Mouse (Mus musculus): ENCODE data around the gene Lrrc75b. TPM values are rescaled to one million over a fixed set of nuclear protein-coding genes. Genes with fewer than 3 reads are reported as not detected.
A peak's percentile ranks its signal among the peaks of the same experiment; 100 is the strongest.

Gene Lrrc75b
- 1.9 and 2.7 TPM in 2 replicates for polyA plus RNA-seq (2015; fragmentation: Nextera tagmentation; extraction: Ambion mirVana)

DNA sequence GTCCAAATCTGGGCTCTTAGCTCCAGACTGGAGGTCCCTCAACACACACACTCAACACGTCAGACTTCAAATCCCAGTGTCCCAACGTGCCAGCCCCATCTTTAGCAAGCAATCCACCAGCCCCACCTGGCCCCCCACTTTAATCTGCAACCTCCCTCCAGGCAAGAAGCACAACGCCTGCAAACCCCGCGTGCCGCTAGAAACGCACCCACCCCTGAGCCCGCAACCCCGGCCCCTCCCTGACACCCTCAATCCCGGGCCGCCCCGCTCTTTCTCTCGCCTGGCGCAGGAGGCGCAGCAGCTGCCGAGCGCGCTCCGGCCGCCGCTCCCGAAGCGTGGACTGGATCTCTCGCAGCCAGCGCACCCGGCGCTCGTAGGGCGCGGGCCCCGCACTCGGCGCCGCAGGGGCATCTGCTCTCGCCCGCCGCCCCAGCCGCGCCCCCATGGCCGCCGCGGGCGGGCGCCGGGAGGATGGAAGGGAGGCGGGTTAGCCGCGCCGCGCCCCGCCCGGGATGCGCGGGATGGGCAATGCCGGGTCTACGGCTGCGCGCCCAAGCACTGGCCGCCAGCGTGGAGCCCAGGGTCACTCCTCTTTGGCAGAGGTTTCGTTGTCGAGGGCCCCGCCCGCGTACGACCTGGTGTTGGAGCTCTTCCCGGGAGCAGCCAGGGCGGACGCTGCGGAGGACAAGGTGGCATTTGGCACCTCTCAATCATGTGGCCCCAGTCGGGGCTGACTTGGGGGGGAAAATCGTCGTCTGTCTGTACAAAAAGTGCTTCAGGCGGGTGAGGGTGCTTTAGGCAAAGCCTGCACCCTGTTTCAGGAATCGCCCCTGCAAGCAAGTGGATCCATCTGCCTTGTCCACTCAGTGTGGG is at the start of gene Lrrc75b:
TSS of gene Lrrc75b (minus strand) at position 655 of the 873 bp plus-strand sequence.
- H3K27ac ChIP-seq (ENCODE audit: low read length), result no peak within 1 kb of the TSS
- H3K9ac ChIP-seq (ENCODE audit: low read depth, low read length), result peak within 1 kb of the TSS; percentile 72
- H3K4me2 ChIP-seq (ENCODE audit: low read depth, low read length), result peak within 1 kb of the TSS; percentile 99
- H3K36me3 ChIP-seq (ENCODE audit: control insufficient read depth, insufficient read depth, low read length), result no peaks in the 10 kb centered on the region
- H3K4me3 ChIP-seq (ENCODE audit: low read length), result peak within 1 kb of the TSS; percentile 68
- ATAC-seq, result peak; percentile 21
- WGBS, result 2% methylated on average over 71 of the region's 75 CpGs
- peaks cover 23% of the 10 kb centered on the region for H3K4me1 ChIP-seq (ENCODE audit: control insufficient read depth, insufficient read depth, low read length)
- no peaks in the 10 kb centered on the region for H3K9me3 ChIP-seq (ENCODE audit: control insufficient read depth, low read length)
- H3K27me3 ChIP-seq (replicated peaks; ENCODE audit: control insufficient read depth, insufficient read depth, low read length), result peaks cover 21% of the 10 kb centered on the region

DNA sequence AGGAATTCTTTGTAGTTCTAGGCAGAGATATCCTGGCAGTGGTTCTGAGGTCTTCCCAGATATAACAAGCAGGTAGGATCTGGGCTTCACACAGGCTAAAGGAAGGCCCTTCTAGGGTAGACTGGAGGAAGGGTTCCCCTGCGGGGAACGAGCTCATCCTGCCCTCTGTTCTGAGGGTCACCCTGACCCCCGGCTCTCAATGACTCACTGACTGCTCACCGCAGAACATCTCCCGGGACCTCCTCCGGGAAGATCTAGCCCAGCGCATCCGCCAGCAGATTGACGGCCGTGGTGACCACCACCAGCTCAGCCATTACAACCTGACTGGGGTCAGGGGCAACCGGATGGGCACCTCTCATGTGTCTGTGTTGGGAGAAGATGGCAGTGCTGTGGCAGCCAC is 48.8 kb upstream of the Lrrc75b start:
- Histone ChIP-seq H3K27ac (ENCODE audit: low read length) (no peak overlapping the region), H3K27me3 (replicated peaks; ENCODE audit: control insufficient read depth, insufficient read depth, low read length) (no peaks in the 10 kb centered on the region), H3K36me3 (ENCODE audit: control insufficient read depth, insufficient read depth, low read length) (no peaks in the 10 kb centered on the region), H3K4me3 (ENCODE audit: low read length) (no peak overlapping the region), H3K9me3 (ENCODE audit: control insufficient read depth, low read length) (no peaks in the 10 kb centered on the region), H3K4me1 (ENCODE audit: control insufficient read depth, insufficient read depth, low read length) (0 out of 2 replicates have a peak, but pooled peaks cover 4% of the 10 kb centered on the region), H3K4me2 (ENCODE audit: low read depth, low read length) (no peak overlapping the region), H3K9ac (ENCODE audit: low read depth, low read length) (no peak overlapping the region)
- WGBS, result 87% methylated on average over 11 of the region's 11 CpGs
- no peak for ATAC-seq

DNA sequence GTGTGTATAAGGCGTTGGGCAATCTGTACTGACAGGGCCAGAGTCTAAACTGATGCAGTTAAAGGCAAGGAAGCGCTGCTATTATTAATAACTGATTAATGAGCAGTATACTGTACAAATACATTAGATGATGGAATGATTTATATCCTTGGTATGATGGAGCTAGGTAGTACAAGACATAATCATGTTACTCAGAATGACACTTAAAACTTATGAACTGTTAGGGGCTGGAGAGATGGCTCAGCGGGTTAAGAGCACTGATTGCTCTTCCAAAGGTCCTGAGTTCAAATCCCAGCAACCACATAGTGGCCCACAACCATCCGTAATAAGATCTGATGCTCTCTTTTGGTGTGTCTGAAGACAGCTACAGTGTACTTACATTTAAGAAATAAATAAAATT is 47.1 kb upstream of the Lrrc75b start:
- no peak overlapping the region for H3K9ac ChIP-seq (ENCODE audit: low read depth, low read length)
- no peaks in the 10 kb centered on the region for H3K36me3 ChIP-seq (ENCODE audit: control insufficient read depth, insufficient read depth, low read length)
- no peak overlapping the region for H3K27ac ChIP-seq (ENCODE audit: low read length)
- no peaks in the 10 kb centered on the region for H3K9me3 ChIP-seq (ENCODE audit: control insufficient read depth, low read length)
- H3K4me1 ChIP-seq (ENCODE audit: control insufficient read depth, insufficient read depth, low read length), result 0 out of 2 replicates have a peak, but pooled peaks cover 4% of the 10 kb centered on the region
- WGBS, result 90% methylated on average over 4 of the region's 4 CpGs
- no peak overlapping the region for H3K4me3 ChIP-seq (ENCODE audit: low read length)
- no peak overlapping the region for H3K4me2 ChIP-seq (ENCODE audit: low read depth, low read length)
- no peak for ATAC-seq
- no peaks in the 10 kb centered on the region for H3K27me3 ChIP-seq (replicated peaks; ENCODE audit: control insufficient read depth, insufficient read depth, low read length)

DNA sequence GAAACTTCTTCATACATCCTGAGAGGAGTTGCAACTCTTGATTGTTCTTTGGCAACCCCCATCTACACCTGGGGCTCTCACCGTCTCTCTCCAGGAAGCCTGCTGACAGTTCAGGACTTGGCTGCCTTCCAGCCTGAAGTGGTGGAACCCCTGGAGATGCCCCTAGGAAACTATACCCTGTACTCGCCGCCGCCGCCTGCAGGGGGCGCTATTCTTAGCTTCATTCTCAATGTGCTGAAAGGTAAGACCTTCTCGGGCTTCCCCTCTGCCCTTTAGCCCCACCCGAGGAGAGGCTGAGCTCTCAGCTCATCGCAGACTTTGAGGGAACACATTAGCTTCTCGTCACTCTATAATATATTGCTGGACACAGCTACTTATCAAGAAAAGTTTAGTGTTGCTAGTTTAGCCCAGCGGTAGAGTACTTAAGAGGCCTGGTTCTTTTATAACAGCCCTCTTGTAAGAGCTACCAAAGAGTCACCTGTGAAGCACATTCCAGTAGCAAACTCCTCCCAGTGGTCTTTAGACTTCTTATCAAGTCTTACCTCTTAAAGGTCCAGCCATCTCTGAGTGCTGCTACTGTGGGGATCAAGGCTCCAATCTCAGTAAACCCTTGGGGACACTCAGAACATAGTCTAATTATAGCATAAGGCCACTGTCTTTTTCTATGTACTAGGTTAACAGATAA is 45.2 kb upstream of the Lrrc75b start:
- peak; percentile 74 for ATAC-seq
- WGBS, result 36% methylated on average over 11 of the region's 11 CpGs
- H3K9ac ChIP-seq (ENCODE audit: low read depth, low read length), result no peak overlapping the region

DNA sequence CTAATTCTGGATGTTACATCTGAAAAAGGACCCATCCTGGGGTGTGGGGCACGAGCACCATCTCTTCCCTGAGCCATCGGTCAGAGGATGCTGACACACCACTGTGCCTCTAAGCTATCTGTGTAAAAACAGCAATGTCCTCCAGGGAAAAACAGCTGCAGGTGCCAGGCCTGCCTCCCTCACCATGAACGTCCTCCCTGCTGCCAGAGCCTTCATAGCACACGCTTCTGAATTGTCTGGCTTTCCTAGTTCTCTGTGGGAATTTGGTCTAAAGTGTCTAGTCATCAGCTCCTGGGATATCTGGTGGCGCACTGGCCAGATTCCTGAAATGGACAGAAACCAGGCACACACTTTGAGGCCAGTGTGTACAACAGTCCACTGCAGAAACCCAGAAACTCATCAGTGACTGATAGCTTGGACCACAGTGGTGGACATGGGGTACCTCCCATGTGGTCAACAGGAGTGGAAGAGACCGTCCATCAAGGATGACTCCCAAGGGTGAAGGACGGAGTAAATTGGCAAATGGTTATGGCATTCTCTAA is 40.1 kb upstream of the Lrrc75b start:
- H3K4me2 ChIP-seq (ENCODE audit: low read depth, low read length), result no peak overlapping the region
- H3K27me3 ChIP-seq (replicated peaks; ENCODE audit: control insufficient read depth, insufficient read depth, low read length), result no peaks in the 10 kb centered on the region
- no peak for ATAC-seq
- H3K4me1 ChIP-seq (ENCODE audit: control insufficient read depth, insufficient read depth, low read length), result 0 out of 2 replicates have a peak, but pooled peaks cover 3% of the 10 kb centered on the region
- H3K4me3 ChIP-seq (ENCODE audit: low read length), result no peak overlapping the region
- H3K36me3 ChIP-seq (ENCODE audit: control insufficient read depth, insufficient read depth, low read length), result no peaks in the 10 kb centered on the region
- WGBS, result 76% methylated on average over 7 of the region's 7 CpGs
- peaks cover 2% of the 10 kb centered on the region; the same call in 1 of the 2 replicates for H3K9me3 ChIP-seq (ENCODE audit: control insufficient read depth, low read length)
- H3K27ac ChIP-seq (ENCODE audit: low read length), result no peak overlapping the region
- no peak overlapping the region for H3K9ac ChIP-seq (ENCODE audit: low read depth, low read length)

More for the DNA sequence above, 45.2 kb upstream of the Lrrc75b start:
- Histone ChIP-seq H3K27ac (ENCODE audit: low read length) (no peak overlapping the region), H3K36me3 (ENCODE audit: control insufficient read depth, insufficient read depth, low read length) (no peaks in the 10 kb centered on the region), H3K4me1 (ENCODE audit: control insufficient read depth, insufficient read depth, low read length) (0 out of 2 replicates have a peak, but pooled peaks cover 4% of the 10 kb centered on the region), H3K4me2 (ENCODE audit: low read depth, low read length) (no peak overlapping the region), H3K27me3 (replicated peaks; ENCODE audit: control insufficient read depth, insufficient read depth, low read length) (no peaks in the 10 kb centered on the region), H3K9me3 (ENCODE audit: control insufficient read depth, low read length) (no peaks in the 10 kb centered on the region), H3K4me3 (ENCODE audit: low read length) (no peak overlapping the region)

DNA sequence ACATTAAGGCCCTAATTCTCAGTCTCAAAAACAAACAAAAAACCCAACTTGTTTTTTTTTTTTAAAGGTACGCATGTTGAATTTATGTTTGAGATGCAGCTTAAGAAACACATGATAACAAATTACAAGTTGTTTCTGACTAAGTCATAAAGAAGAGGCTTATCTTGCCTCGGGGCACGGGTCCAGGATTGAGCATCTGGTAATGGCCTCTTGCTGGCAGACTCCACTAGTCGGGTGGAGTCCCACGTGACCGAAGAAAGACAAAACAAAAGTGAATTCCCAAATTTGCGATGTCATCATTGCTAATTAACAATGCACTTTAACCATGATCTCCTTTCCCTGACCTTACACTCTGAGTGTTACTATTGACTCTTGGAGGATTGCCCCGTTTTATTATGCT is 35.9 kb upstream of the Lrrc75b start:
- Histone ChIP-seq H3K27me3 (replicated peaks; ENCODE audit: control insufficient read depth, insufficient read depth, low read length) (no peaks in the 10 kb centered on the region), H3K9me3 (ENCODE audit: control insufficient read depth, low read length) (peaks cover 2% of the 10 kb centered on the region; the same call in 1 of the 2 replicates), H3K9ac (ENCODE audit: low read depth, low read length) (no peak overlapping the region), H3K4me1 (ENCODE audit: control insufficient read depth, insufficient read depth, low read length) (peaks cover 9% of the 10 kb centered on the region), H3K27ac (ENCODE audit: low read length) (no peak overlapping the region), H3K4me2 (ENCODE audit: low read depth, low read length) (no peak overlapping the region), H3K4me3 (ENCODE audit: low read length) (no peak overlapping the region), H3K36me3 (ENCODE audit: control insufficient read depth, insufficient read depth, low read length) (no peaks in the 10 kb centered on the region)
- ATAC-seq, result no peak
- 67% methylated on average over 8 of the region's 8 CpGs for WGBS

DNA sequence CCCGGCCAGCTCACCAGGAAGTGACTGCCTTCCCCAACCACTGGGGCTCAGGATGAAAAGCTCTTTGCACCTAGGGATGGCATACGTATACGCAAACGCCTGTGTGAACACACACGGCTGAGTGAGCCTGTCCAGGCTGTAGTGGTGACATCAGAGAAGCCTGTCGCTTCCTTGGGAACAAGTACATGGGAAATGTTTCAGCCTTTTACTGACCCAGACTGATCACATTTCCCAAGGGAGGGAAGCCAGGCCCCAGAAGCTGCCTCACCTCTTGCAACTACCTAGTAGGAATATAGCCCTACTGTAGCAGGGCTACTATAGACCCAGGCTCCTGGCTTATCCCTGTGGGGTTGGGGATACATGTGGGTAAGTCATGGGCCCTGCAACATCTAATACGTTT is 32.5 kb upstream of the Lrrc75b start:
- Histone ChIP-seq H3K9me3 (ENCODE audit: control insufficient read depth, low read length) (peaks cover 2% of the 10 kb centered on the region; the same call in 1 of the 2 replicates), H3K36me3 (ENCODE audit: control insufficient read depth, insufficient read depth, low read length) (no peaks in the 10 kb centered on the region), H3K27me3 (replicated peaks; ENCODE audit: control insufficient read depth, insufficient read depth, low read length) (no peaks in the 10 kb centered on the region), H3K9ac (ENCODE audit: low read depth, low read length) (no peak overlapping the region), H3K4me2 (ENCODE audit: low read depth, low read length) (no peak overlapping the region), H3K27ac (ENCODE audit: low read length) (no peak overlapping the region), H3K4me3 (ENCODE audit: low read length) (no peak overlapping the region), H3K4me1 (ENCODE audit: control insufficient read depth, insufficient read depth, low read length) (peaks cover 25% of the 10 kb centered on the region)
- 69% methylated on average over 7 of the region's 7 CpGs for WGBS
- no peak for ATAC-seq

DNA sequence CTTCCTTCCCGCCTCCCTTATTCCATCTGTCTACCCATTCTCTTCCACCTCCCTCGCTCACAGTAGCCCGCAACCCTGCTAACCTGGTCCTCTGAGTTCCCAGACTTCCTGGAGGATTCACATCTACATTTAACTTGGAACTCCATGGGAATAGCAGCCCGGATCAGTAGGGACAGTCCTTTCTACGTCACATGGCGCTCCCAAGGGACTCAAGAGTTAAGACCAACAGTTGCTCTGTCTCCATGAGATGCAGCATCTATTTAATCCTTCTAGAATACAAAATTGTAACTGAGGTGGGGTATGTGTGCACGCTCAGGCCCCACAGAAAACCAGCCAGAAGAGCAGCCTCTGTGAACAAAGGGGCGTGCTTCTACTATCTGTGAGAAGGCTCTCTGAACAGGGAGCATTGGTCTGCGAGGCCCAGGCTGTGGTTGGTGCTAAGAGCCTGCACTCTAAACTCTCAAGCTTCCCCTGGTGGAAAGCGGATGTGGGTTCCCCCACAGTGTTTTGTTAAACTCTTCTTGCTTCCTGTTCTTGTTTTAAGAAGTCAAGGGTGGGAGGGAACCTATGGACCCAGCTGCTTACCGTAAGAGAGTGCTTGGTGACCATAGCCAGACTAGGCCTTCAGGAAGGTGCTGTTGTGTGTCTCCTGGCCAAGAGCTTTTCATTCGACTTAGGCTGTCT is 31.2 kb upstream of the Lrrc75b start:
- Histone ChIP-seq H3K9ac (ENCODE audit: low read depth, low read length) (peak overlapping the region; percentile 8; the same call in 1 of the 2 replicates), H3K27me3 (replicated peaks; ENCODE audit: control insufficient read depth, insufficient read depth, low read length) (no peaks in the 10 kb centered on the region)
- peak; percentile 36; the same call in 1 of the 2 replicates for ATAC-seq

More for the DNA sequence above, 31.2 kb upstream of the Lrrc75b start:
- H3K4me2 ChIP-seq (ENCODE audit: low read depth, low read length), result peak overlapping the region; percentile 26; the same call in 1 of the 2 replicates
- WGBS, result 66% methylated on average over 12 of the region's 12 CpGs
- H3K9me3 ChIP-seq (ENCODE audit: control insufficient read depth, low read length), result no peaks in the 10 kb centered on the region
- no peak overlapping the region for H3K4me3 ChIP-seq (ENCODE audit: low read length)
- H3K27ac ChIP-seq (ENCODE audit: low read length), result peak overlapping the region; percentile 59
- H3K36me3 ChIP-seq (ENCODE audit: control insufficient read depth, insufficient read depth, low read length), result no peaks in the 10 kb centered on the region
- peaks cover 25% of the 10 kb centered on the region for H3K4me1 ChIP-seq (ENCODE audit: control insufficient read depth, insufficient read depth, low read length)
